Mouse (Mus musculus) ES-E14 (cell line): ENCODE measurements around the gene Cpe. TPM values are rescaled to one million over a fixed set of nuclear protein-coding genes. Genes with fewer than 3 reads are reported as not detected.

Experiments used
- DNase-seq: peaks from one replicate; pipeline ENCODE4 v3.0.0-alpha.2; 2013; ENCODE audit warnings: low read depth, low spot score
- H3K27ac ChIP-seq: 2 replicates; pipeline ENCODE4 v1.5.1; 2012; ENCODE audit warnings: low read depth, mild to moderate bottlenecking, low read length, moderate library complexity, mixed read lengths; ENCODE audit not compliant: poor library complexity, insufficient read depth, severe bottlenecking
- H3K36me3 ChIP-seq: 2 replicates; pipeline ENCODE4 v1.6.1; 2012; ENCODE audit warnings: mild to moderate bottlenecking, low read length, moderate library complexity, mixed read lengths; ENCODE audit not compliant: control insufficient read depth, poor library complexity, insufficient read depth, severe bottlenecking
- H3K4me1 ChIP-seq, 2 experiments: fragments of 150-350 bp in 1 of 2; sonication (generic) in 1 of 2; 2 replicates each; pipeline ENCODE4 v1.6.1; 2012; ENCODE audit warnings: low read length in 2 of 2, mild to moderate bottlenecking in 1 of 2, mixed read lengths in 1 of 2; ENCODE audit not compliant: control insufficient read depth in 2 of 2, insufficient read depth in 2 of 2, poor library complexity in 1 of 2
- H3K4me3 ChIP-seq, 2 experiments: fragments of 150-350 bp in 1 of 2; sonication (generic) in 1 of 2; 2 replicates each; pipeline ENCODE4 v1.5.1; 2012; ENCODE audit warnings: low read length in 2 of 2, low read depth in 1 of 2, mild to moderate bottlenecking in 1 of 2, mixed read lengths in 1 of 2; ENCODE audit not compliant: insufficient read depth in 1 of 2, poor library complexity in 1 of 2, severe bottlenecking in 1 of 2
- H3K9ac ChIP-seq: 2 replicates; pipeline ENCODE4 v1.6.1; 2012; ENCODE audit warnings: low read depth, mild to moderate bottlenecking, low read length, mixed read lengths; ENCODE audit not compliant: poor library complexity, insufficient read depth, severe bottlenecking
- H3K9me3 ChIP-seq: fragments of 150-350 bp; sonication (generic); 2 replicates; pipeline ENCODE4 v1.6.1; 2012; ENCODE audit warnings: low read depth, mild to moderate bottlenecking, low read length; ENCODE audit not compliant: control insufficient read depth, insufficient read depth
- CHD2 ChIP-seq: IDR thresholded peaks from 2 replicates; pipeline ENCODE4 v1.6.1; 2014; ENCODE audit warnings: mild to moderate bottlenecking, low read depth, low read length, inconsistent platforms
- HCFC1 ChIP-seq: IDR thresholded peaks from 2 replicates; pipeline ENCODE4 v1.6.1; 2012; ENCODE audit warnings: low read length, inconsistent platforms, borderline replicate concordance; ENCODE audit not compliant: insufficient read depth
- MAFK ChIP-seq: IDR thresholded peaks from 2 replicates; pipeline ENCODE4 v1.6.1; 2014; ENCODE audit warnings: mild to moderate bottlenecking, low read depth, low read length, inconsistent platforms; ENCODE audit not compliant: insufficient read depth
- ZC3H11A ChIP-seq: IDR thresholded peaks from 2 replicates; pipeline ENCODE4 v1.6.1; 2012; ENCODE audit warnings: low read depth, mild to moderate bottlenecking, inconsistent platforms, low read length, borderline replicate concordance
- ZNF384 ChIP-seq: IDR thresholded peaks from 2 replicates; pipeline ENCODE4 v1.6.1; 2012; ENCODE audit warnings: low read depth, low read length, inconsistent platforms
- in situ Hi-C, 2 experiments: fragments of 600-800 bp; cut with MboI; formaldehyde crosslinking; loops; one replicate each; pipeline ENCODE4 v1.15.1; 2025; ENCODE audit warnings: low sequenced_read_pairs in 2 of 2, inconsistent platforms in 1 of 2; ENCODE audit not compliant: unreplicated experiment in 2 of 2
- total RNA-seq: library from RNA; depleted of rRNA; stranded (reverse); fragments of 300-350 nt; gene quantifications from 2 replicates; pipeline ENCODE4 v1.2.3, GENCODE M21; 2012

Cpe gene
- total RNA-seq, 1 experiment, result 19.4 TPM

GRCm38 (mm10) chr8:64655087-64655486 lies 37.8 kb downstream of the Cpe start:
- TF ChIP-seq CHD2, result no peak
- TF ChIP-seq ZNF384, result no peak
- no peak for TF ChIP-seq MAFK
- TF ChIP-seq HCFC1, result no peak
- no peak for TF ChIP-seq ZC3H11A
- Histone ChIP-seq H3K27ac (no peak overlapping the region), H3K9ac (no peak overlapping the region), H3K9me3 (no peaks in the 10 kb centered on the region), H3K4me3 (no peak overlapping the region), H3K36me3 (no peaks in the 10 kb centered on the region), H3K4me1 (0 out of 4 replicates have a peak, but pooled peaks cover 0 to 1% of the 10 kb centered on the region in 2 experiments)
- in situ Hi-C loops, result no loop called here
- no peak for DNase-seq

GRCm38 (mm10) chr8:64652285-64652684 lies 40.6 kb downstream of the Cpe start:
- DNase-seq, result no peak
- no peaks in the 10 kb centered on the region for H3K36me3 ChIP-seq
- H3K9me3 ChIP-seq, result no peaks in the 10 kb centered on the region
- H3K27ac ChIP-seq, result no peak overlapping the region
- no peak overlapping the region for H3K9ac ChIP-seq
- no peak for TF ChIP-seq ZC3H11A
- in situ Hi-C loops, result no loop called here
- no peak overlapping the region for H3K4me3 ChIP-seq
- 0 out of 4 replicates have a peak, but pooled peaks cover 0 to 1% of the 10 kb centered on the region in 2 experiments for H3K4me1 ChIP-seq

DNA sequence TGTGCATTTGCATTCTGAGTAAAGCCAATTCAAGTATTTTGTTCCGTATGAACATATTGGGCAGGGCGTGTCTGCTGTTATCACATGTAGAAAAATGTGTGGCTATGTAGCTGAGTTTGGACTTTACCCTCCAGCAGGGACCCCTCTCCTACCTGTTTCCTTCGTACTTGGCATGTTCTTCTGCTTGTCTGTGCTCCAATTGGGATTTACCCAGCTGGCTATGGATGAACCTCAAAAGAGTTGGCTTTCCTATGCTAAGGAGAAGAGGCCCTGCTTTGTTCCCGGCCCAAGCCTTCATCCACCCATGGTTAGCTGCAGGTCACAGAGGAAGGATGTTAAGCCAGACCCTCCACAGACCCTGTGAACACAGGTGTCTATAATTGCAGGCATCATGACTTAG lies 44.8 kb downstream of the Cpe start:
- H3K4me1 ChIP-seq, result 0 out of 4 replicates have a peak, but pooled peaks cover 0 to 1% of the 10 kb centered on the region in 2 experiments
- in situ Hi-C loops, result no loop called here
- TF ChIP-seq CHD2, result no peak
- no peak for TF ChIP-seq ZNF384
- no peak for TF ChIP-seq MAFK
- no peak for TF ChIP-seq HCFC1
- TF ChIP-seq ZC3H11A, result no peak

DNA sequence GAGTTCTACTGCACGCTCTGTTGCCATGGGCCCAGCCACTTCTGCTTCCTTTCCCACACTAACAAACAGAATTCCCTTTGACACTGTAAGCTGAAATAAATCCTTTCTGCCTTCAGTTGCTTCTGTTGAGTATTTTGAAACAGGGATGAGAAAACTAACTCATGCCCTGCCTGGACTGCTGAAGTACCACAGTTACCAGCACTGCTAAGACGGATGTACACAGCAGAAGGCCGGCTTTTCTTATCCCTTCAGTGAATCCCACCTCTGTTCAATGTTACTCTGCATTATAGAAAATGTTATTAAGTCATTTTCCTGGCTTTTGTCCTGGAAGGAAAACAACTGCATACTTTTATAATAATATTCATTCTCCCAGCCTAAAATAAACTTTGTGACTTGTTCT lies 45.7 kb downstream of the Cpe start:
- no peak overlapping the region for H3K27ac ChIP-seq
- no peaks in the 10 kb centered on the region for H3K36me3 ChIP-seq
- no peaks in the 10 kb centered on the region for H3K4me1 ChIP-seq
- H3K9me3 ChIP-seq, result no peaks in the 10 kb centered on the region
- H3K4me3 ChIP-seq, result no peak overlapping the region
- DNase-seq, result no peak
- in situ Hi-C loops, result no loop called here
- H3K9ac ChIP-seq, result no peak overlapping the region
- TF ChIP-seq ZC3H11A, result no peak
- no peak for TF ChIP-seq HCFC1
- TF ChIP-seq ZNF384, result no peak
- no peak for TF ChIP-seq CHD2
- TF ChIP-seq MAFK, result no peak

More for the DNA sequence above, 44.8 kb downstream of the Cpe start:
- Histone ChIP-seq H3K27ac (no peak overlapping the region), H3K4me3 (no peak overlapping the region), H3K9me3 (no peaks in the 10 kb centered on the region), H3K36me3 (no peaks in the 10 kb centered on the region), H3K9ac (no peak overlapping the region)
- no peak for DNase-seq

- H3K9ac ChIP-seq, result no peak overlapping the region
- TF ChIP-seq HCFC1, result no peak
- TF ChIP-seq CHD2, result no peak
- no peak for TF ChIP-seq ZNF384
- TF ChIP-seq ZC3H11A, result no peak
- no peak for TF ChIP-seq MAFK
- H3K36me3 ChIP-seq, result no peaks in the 10 kb centered on the region
- in situ Hi-C loops, result no loop called here
- no peak overlapping the region for H3K27ac ChIP-seq
- no peak overlapping the region for H3K4me3 ChIP-seq
- H3K4me1 ChIP-seq, result no peaks in the 10 kb centered on the region
- no peak for DNase-seq
- no peaks in the 10 kb centered on the region for H3K9me3 ChIP-seq
These were observed 46.4 kb downstream of the Cpe start for GRCm38 (mm10) chr8:64646421-64646820.
